Mouse (Mus musculus): ENCODE measurements at regions not wholly inside any gene's neighbourhood (a gene's known extent, or its start where the extent isn't known, plus 50 kb on each side); places are given as distances from the start of the nearest gene placed in this dataset.

- no peak for TF ChIP-seq POLR2A (IDR thresholded peaks at IDR 0.05; ENCODE audit: borderline replicate concordance, extremely low read depth, insufficient read depth, insufficient read length, poor library complexity, severe bottlenecking)
- no peak for TF ChIP-seq CTCF (IDR thresholded peaks at IDR 0.05; ENCODE audit: borderline replicate concordance, extremely low read depth, insufficient read depth, insufficient read length)
These were observed 126.0 kb upstream of the 4930583I09Rik start for GRCm38 (mm10) chr17:64961887-64962286.
